Mouse (Mus musculus) right cerebral cortex, postnatal 10 days (tissue): ENCODE measurements at regions not wholly inside any gene's neighbourhood (a gene's known extent, or its start where the extent isn't known, plus 50 kb on each side); places are given as distances from the start of the nearest gene placed in this dataset.

Experiments
- DNase-seq, 2 experiments: peaks; one replicate each; pipeline ENCODE4 v3.0.0; 2021; ENCODE audit warnings: low spot score in 2 of 2

DNA sequence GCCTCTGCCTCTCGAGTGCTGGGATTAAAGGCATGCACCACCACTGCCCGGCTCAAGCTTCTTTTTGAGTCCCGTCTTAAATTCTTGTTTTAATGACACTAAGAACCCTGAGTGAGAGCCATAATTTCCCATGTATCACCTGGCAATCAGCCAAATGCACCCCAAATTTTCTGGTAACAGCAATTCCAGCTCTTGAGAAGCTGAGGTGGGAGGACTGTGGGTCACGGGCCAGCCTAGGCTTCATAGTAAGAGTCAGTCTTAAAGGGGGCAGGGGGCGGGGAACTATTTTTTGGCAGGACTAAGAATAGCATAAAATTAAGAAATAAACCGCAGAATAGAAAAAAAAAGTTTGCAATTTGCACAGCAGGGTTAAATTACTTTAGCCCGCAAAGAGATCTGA is 214.9 kb upstream of the Amigo2 start:
- peak in 1 of 2 experiments; percentile 23 for DNase-seq

DNA sequence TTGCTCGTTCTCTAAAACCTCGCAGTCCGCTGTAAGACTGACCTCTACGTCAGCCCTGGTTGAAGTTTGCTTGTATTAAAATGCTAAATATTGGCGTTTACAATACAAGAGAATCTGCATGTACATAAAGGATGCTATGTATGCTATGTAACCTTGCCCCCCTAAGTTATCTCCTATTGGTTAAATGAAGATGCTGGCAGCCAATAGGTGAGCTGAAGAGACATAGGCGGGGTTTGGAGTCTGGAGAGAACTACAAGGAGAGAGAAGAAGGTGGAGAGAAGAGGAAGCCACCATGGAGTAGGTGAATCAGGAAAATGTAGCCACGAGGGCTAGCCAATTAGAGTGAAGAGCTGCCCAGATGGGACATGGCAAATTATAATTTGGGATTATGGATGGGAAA is 214.0 kb upstream of the Amigo2 start:
- DNase-seq = peak in 1 of 2 experiments; percentile 6

DNA sequence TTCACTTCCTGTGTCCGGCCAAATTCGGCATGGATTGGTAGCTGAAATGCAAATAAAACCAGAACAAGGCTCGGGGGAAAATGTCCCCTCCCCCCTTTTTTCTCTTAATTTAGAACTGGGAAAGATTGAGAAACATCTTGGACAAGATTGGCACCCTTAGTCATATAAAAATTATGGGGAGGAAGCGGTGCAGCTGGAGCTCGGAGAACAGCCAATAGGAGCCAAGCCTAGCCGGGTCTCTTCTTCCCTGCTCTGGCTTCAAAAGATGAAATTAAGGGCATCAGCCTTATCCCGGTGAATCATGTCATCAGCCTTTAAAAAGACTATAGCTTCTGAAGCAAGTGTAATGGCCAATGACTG is 213.3 kb upstream of the Amigo2 start:
- DNase-seq = no peak

DNA sequence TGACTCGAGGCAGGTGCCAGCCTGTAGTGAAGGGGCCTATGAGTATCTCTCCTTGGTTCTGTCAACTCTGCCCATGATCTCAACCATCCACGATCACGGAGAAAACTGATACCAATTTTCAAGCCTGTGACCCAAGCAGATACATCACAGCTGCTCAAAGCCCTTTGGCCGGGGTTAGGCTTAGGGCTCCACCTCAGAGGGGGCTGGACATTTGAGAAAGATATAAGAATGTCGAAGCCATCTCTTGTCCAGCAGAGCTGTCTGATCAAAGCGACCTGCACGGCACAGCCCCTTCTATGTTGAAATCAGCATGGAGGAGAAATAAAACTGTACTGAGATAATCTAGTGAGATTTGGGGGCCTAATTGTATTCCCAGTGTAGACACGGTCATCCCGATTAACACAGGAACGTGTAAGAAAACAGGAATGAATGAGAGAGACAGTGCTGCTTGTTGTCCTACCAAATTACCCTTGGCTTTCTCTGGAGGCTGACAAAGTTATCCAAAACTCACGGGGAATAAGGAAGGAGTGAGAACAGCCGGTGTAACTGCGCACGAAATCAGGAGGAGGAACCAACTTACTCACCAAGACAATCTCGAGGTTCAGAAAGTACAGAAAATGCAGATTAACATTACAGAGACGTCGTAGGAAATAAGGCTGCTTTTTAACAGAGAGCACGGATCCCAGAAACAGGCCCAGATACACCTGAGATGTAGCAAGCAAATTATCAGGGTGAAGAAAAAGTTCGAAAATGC is 212.7 kb upstream of the Amigo2 start:
- DNase-seq = no peak

DNA sequence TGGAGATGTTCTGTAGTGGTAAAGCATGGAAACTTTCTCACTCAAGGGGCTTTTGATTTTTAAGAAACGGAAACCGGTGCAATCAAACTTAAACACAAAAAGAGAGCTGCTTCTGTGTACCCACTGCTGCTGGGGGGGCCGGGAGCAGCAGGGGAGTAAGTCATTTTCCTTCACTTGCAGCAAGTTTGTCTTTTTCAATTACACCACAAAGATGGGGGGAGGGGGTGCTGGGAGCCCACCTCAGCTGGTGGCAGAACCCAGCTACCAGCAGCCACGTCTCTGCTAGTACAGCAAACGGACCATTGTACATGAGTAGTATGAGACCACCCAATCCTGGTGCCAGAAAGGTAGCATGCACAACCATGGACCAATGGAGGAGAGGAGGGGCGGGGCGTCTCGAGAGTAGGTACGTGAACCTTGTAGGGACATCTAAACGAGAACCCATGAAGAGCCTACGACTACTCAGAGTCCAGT is 211.7 kb upstream of the Amigo2 start:
- no peak for DNase-seq

DNA sequence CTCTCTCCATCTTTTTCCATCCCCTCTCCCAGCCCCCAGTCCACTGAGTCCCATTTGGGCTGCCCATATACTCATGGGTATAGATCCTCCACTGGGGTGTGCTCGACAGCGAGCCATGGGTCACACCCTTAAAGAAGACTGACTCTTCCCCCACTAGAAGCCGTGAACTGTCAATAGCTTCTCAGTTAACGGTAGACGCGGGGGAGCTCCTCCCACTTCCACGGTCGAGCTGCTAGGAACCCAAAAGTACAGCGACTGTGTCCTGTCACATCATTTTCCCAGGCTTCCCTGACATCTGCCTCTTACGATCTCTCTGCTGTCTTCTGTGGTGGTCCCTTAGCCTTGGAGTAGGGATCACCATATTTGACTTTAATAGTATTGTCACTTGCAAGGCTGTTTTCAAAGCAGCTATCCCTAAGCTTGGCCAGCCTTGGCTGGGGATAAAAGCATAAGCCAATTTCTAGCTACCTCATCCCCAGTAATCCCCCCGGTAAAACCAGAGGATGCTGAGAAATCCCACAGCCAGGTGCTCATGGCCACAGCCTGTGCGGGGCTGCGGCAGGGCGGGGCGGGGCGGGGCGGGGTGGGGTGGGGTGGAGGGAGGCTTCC is 211.2 kb upstream of the Amigo2 start:
- DNase-seq = no peak

DNA sequence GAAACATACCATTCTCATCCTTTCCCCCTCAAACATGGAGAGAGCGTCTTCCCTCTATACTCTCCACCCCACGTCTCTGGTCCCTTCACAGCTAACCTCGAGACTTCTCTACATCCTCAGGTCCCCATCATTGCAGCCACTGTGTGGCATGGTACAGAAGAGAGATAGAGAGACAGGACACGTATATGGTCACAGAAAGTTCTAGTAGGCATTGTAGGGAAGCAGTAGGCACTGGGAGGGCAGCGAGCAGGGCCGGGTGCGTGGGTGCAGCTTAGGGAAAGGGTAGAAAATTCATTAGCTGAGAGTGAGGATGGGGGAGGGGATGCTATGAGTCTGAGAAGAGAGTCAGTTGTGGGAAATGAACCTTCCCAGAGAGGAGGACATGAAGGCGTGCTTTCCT is 210.4 kb upstream of the Amigo2 start:
- DNase-seq = no peak

DNA sequence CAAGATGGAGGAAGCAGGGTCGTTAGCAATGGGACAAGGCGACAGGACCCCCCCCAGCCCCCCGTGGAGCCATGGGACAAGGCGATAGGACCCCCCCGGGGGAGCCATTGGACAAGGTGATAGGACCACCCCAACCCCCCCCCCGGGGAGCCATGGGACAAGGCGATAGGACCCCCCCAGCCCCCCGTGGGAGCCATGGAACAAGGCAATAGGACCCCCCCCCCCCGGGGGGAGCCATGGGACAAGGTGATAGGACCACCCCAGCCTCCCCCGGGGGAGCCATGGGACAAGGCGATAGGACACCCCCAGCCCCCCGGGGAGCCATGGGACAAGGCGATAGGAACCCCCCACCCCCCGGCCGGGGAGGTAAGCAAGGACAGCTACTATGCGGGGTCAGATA is 209.9 kb upstream of the Amigo2 start:
- no peak for DNase-seq

DNA sequence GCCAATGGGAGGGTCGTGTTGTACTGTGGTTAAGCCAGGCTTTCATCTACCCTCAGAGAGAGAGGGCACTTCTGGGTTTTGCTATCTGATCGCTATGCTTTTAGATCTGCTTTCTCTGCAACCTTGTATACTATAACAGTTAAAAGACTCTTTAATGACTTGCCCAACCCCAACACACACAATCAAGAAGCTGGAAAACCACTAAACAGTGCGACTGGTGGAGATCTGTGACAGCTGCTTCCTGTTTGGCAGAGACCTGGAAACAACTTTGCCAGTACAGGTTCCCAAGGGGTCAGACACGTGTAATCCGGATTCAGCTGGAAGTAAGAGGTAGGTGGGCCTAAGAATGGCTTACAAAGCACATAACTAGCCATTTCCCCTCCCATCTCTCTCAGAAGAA is 208.6 kb upstream of the Amigo2 start:
- no peak for DNase-seq

DNA sequence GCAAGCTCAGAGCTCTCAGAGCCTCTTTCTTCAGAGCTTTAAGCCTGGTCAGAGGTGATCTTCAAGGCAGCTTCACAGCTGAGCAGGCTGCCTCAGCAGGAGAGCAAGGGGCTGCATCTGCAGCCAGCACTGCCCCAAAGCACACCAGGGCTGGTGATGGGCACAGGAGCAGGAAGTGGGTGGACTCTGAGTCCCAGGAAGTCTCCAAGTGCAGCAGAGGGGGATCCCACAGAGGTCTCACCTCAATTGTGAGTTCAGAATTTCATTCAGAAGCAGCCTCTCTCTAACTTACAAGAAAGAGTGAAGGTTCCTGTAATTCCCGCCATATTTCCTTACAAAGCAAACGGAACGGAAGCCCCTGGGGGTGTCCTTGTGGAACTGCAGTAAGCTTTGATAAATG is 202.6 kb upstream of the Amigo2 start:
- DNase-seq = no peak

DNA sequence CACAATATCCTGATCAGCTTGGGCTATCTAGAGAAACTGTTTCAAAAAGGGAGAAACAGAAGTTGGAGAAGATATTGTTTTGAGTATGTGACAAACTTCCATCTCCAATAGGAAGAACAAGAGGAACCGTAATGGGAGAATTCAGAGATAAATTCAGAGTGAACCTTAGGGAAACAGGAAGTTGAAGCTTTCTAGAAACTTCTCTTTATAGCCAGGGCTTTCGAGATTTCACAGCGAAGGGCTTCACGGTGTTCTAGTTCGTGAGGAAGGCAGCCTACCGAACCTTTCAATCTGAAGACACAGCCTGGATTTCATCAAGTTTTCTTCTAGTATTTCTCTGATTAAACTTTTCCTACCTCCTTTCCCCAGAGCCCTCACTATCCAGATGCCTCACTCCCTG is 201.9 kb upstream of the Amigo2 start:
- no peak for DNase-seq

DNA sequence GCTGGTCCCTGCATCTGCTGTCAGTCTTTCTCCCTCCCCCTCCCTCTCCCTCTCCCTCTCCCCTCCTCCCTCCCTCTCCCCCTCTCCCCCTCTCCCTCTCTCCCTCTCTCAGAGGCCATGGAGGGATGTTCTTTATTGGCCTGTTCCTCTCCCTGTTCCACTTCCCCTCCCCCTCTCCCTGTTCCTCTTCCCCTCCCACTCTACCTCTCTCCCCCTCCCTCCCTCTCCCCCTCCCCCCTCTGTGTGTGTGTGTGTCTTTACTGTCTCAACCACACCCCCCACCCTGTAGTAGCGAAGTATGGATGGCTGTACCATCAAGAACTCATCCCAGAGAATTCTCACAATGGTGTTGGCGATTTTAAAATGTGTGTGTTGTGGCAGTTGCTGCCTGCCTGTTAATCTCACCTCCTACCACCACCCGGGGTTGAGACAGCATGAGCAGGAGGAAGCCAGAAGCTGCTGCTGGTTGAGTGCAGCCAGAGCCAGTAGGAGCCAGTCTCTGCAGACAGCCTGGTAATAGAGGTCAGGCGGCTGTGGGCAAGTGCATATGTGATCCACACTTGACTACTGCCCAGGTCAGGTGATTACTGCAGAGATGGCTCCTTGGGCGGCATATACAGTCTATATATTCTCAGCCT is 201.3 kb upstream of the Amigo2 start:
- DNase-seq = no peak

DNA sequence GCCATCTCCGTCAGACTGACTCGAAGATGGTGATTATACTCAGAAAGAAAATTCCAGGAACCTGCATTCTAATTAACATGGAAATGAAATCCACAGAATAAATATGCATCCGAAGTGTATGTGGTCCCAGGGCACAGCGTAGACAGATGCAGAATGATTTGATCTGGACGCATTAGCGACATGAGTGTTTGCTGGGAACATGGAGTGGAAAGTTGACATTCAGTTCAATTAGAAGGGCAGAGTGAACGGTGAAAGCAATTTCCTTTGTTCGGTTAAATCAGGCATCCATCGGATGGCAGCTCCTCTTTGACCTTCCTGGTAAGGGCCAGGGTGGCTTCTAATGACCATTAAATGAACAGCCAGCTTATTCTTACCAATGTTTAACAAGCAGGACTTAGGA is 199.1 kb upstream of the Amigo2 start:
- no peak for DNase-seq

DNA sequence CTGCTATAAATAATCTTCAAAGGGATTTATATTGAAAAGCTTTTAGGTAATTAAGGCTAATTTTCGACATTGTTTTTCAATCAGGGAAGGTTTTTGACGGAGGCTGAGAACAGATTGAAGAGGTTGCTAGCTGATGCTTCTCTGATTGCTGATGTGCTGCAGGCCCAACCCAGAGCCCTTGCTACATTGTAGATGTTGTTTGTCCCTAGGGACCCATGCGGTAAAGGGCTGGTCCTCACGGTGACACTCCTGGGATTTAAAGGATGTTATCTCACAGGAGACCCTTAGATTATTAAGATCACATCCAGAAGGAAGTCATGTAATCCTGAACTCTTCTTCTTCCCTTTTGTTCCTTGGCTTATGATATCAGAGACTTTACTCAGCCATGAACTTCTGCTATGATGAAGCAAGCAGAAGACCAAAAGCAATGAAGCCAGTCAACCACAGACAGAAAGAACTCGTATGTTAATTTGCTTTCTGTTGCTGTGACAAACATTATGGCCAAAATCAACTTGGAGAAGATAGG is 191.2 kb upstream of the Amigo2 start:
- DNase-seq = no peak
